Mouse (Mus musculus) skeletal muscle tissue, postnatal 0 days (tissue): ENCODE data around the gene Zfp770. TPM values are rescaled to one million over a fixed set of nuclear protein-coding genes. Genes with fewer than 3 reads are reported as not detected.

Source experiments
- microRNA-seq, 2 experiments: library from miRNA; unstranded; fragments of <30 nt; microRNA quantifications; one replicate each; pipeline ENCODE4; 2016
- polyA plus RNA-seq: library from polyadenylated mRNA; unstranded; fragments of >200 nt; fragmentation: Nextera tagmentation; extraction: Ambion mirVana; gene quantifications from 2 replicates; pipeline ENCODE4 v1.2.1, GENCODE M21; 2015

Gene Zfp770
- polyA plus RNA-seq: 3.4 and 3.7 TPM in 2 replicates

DNA sequence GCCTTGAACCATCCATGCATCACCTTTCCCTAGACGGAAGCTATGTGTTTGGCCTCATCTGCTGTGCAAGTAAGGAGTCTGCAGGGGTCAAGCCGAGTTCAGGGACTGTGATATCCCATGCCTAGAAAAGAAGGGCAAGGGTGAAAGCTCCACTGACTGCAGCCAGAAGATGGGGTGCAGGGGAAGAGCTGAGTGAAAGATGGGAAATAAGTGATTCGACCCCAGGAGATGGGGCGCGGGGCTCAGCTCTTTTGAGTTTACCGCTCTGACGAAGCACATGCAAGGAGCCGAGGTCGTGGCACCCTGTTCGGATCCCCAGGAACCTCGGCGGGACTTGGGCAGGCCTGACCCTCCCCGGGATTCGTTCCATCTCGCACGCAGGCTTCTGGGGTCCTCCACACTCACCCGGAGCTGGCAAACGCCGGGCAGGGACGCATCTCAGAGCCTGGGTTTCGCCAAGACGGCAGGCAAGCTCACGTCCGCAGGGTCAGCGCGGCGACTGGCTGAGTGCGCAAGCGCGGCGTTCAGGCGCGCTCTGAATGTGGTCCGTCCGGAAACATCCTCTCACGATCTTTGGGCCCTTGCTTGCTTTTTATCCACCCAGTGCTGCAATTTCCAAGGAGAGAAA is at the start of gene Zfp770:
Zfp770 (minus strand) TSS at position 538 of the 628 bp plus-strand sequence.

DNA sequence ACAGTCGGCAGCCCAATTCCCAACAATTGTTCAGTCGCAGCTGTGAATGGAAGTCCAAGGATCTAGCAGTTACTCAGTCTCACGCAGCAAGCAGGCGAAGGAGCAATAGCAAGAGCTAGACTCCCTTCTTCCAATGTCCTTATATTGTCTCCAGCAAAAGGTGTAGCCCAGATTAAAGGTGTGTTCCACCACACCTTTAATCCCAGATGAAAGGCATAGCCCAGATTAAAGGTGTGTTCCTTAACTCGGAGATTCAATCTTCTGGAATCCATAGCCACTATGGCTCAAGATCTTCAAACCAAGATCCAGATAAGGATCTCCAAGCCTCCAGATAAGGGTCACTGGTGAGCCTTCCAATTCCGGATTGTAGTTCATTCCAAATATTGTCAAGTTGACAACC is 14.3 kb downstream of the Zfp770 start, which contains the start of gene Aqr:
Aqr (minus strand) TSS at position 101 of the 400 bp plus-strand sequence.

Small RNAs within 50 kb of the gene (microRNA-seq; reads per million reads assigned to microRNA genes)
- 0 to 0.21 reads per million in 2 experiments for gene Mir7002

Other genes starting within 250 kb of the Zfp770 start
- 0.05 TPM in 1 of 2 replicates, not detected in the other for gene Gjd2, start 187.8 kb downstream of the Zfp770 start, polyA plus RNA-seq
- 7,955 and 8,594 TPM in 2 replicates for gene Actc1, start 147.9 kb downstream of the Zfp770 start, polyA plus RNA-seq
- gene Aqr, start 14.4 kb downstream of the Zfp770 start, polyA plus RNA-seq: 16.4 and 17.0 TPM in 2 replicates